Mouse (Mus musculus) frontal cortex, postnatal 36 days (tissue): ENCODE measurements at regions not wholly inside any gene's neighbourhood (a gene's known extent, or its start where the extent isn't known, plus 50 kb on each side); places are given as distances from the start of the nearest gene placed in this dataset.

Source experiments
- DNase-seq, 2 experiments: peaks; one replicate each; pipeline ENCODE4 v3.0.0; 2022; ENCODE audit warnings: low spot score in 2 of 2

DNA sequence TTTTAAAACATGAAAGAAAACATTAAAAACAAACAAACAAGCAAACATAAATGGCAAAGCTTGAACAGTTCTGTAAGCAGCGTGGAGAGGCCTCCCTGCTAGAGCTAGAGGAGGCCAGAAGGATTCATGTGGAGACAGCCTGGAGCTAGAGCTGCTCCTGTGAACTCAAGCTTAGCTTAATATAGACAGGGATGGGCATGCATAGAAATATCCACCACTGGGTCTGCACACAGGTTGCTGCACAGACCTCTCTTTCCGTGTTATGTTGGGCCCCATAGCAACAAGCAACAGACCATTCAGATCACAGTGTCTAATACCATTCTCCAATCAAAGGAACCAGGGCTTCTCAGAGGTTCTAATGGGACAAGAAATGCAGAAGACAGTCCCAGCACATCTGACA, 122.9 kb upstream of the Magi3 start:
- DNase-seq: no peak

DNA sequence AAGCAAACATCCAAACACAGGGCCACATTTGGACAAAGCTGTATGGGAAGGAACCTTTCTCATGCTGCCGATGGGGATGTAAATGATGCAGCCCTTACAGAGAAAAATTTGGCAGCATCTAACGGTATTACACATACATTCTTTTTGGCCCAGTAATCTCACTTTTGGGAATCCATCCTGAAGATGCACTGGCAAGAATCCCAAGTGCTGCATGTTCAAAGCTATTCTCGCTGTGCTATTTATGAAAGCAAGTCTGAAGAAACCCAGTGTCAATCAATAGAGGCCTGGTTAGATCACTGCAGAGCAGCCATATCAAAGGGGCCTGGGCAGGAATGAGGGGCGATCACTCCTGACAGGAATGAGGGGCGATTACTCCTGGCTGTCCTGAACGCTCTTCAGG, 122.0 kb upstream of the Magi3 start:
- DNase-seq: peak; percentile 43 to 84

DNA sequence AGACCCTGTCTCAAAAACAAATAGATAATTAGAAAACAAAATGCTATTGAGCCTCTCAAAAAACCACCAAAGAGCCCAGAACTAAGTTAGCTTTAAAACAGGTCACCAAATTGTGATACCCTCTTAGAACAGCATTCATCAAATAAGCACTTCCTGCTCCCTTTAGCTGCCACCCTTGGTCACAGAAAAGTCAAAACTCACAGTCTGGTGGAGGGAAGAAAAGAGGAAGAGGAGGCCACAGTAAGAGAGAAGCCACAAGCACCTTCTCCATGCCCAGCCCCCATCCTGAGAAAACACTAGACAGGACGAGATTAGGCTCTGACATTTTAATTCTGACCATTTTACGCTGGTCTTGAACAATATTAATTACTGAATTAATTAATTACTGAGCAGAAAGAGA, 120.2 kb upstream of the Magi3 start:
- no peak for DNase-seq

DNA sequence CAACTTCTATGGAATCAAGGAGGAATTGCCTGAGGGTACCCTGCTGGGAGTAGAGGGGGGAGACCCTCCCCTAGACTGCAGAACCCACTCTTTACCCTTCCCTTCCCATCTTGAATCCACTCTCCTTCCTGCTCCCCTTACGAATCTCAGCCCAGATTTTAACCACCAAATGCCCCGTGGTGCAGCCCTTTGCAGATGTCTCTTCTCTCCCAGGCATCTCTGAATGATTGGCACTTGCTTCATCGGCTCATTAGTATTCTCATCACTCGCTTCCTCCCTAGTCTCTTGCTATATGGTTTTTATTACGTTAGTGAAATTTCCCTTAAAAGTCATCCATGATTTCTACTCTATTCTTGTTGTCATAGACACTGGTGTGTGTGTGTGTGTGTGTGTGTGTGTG, 116.7 kb upstream of the Magi3 start:
- DNase-seq: no peak

DNA sequence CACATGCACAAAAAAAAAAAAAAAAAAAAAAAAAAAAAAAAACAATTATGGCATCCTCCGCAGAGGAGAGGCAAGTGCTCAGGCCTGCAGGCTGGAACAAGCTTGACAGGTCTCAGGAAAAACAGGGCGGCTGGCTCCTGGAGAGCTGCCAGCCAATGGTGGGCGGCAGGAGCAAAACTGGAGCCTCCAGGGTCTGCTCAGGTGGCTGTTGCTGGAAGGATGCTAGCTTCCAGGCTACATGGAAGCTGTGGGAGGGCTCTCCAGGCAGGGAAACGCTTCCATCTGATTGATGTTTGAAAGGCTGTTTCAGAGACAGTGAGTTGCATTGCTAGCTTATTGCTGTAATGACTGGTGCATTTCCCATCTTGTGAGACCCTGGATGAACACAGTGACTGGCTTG, 116.1 kb upstream of the Magi3 start:
- DNase-seq: peak in 1 of 2 experiments; percentile 40

DNA sequence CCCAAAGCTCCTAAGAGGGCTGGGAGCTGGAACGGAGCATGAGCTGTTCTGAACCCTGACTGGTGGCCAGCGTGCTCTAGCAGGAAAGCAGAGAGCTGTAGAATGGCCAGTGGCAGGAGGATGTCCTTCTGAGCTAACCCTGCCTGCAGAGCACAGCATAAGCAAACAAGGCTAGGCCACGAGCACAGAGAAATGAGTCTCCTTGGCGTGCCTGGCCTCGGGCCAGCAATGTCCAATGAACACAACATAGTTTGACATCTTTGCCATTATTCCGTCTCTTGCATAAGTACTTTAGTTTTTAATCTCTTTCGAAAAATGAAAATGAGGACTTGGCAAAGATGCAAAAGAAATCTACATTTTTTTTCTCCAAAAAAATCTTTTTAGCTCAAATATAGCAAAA, 114.6 kb upstream of the Magi3 start:
- DNase-seq: no peak

DNA sequence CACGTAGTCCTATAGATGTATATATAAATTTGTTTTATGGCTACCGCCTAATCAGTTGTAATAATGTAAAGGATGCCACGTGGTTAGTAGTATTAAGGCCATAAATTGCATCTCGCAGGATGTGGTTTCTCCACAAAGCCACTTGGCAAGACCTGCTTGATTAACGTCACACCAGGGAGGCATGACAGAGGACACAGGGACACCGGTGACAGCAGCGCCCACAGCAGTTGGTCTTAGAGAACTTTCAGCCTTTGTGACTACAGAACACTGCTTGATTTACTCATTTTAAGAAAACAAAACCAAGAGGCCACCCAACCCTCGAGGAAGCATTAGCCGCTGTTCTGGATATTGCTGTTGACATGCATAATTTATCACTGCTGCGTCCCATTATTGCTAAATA, 113.2 kb upstream of the Magi3 start:
- no peak for DNase-seq

DNA sequence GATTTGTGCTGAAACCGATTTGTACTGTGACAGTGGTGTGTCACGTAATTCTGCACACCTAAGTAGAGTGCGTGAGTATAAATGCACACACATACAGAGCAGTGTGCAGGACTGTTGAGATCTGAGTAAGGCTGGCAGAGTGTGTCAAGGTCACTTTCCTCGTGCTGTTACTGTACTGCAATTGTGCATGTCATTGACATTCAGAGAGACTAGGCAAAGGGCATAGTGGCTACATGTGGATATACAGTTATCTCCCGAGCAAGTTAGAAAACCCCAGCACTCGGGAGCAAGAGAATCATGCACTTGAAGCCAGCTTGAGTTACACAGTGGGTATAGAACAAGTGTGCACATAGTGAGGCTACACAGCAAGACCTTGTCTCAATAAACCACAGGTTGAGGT, 110.5 kb upstream of the Magi3 start:
- DNase-seq: no peak

DNA sequence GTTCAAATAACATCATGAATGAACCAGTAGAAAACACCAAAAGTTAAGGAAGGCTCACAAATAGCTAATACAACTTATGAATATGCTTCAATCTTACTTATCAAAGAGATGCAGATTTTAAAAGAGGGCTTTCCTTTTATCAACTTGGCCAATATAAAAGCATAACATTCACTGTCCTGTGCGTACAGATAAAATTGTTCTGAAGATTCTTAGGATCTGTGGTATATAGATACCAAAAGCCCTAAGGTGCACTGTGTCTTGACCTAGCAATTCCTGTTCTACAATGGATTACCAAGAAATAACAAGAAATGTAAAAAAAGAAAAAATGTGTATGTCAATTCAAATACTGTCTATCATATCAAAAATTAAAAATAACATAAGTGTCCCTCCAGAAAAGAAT, 107.7 kb upstream of the Magi3 start:
- no peak for DNase-seq

DNA sequence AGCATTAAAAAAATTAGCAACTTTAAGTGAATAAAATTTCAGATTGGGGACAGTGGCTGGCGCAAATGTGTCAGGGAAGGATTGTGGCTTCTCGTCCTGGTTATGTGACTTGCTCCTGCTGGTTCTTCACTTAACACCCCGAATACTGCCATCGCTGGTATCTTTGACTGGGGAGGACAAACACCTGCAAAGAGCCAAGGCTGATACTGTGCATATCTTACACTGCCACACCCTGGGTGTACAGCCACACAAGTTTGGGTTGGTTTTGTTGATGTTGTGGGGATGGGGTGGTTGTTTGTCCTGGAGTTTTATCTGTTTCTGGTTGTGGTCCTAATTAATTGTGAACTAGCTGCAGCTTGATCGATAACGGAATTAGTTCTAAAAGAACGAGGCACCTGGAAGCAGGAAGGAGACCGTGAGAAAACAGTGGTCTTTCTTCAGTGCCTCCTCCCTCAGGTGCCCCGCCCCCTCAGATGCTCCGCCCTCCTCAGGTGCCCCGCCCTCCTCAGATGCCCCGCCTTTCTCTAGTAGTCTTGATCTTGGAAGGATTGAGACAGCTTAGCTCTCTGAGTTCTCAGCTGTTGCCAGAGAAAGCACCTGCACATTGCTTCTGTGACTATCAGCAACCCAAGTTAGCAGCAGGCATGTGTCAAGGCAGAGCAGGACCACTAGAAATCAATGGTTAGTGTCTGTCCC, 107.0 kb upstream of the Magi3 start:
- no peak for DNase-seq

DNA sequence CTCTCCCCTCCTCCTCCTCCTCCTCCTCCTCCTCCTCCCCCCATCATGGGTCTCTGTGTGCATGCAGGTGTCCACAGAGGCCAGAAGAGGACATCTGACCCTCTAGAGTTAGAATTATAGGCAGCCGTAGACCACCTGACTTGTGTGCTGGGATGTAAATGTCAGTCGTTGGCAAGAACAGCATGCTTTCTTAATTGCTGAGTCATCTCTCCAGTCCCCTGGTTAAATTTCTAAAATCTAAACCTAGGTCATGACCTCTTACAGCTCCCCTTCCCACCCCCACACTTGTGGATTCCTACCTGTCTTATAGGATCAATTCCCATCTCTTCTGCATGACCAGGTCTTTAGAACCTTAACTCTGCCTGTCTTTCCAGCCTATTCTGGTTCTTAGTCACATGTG, 102.4 kb upstream of the Magi3 start:
- DNase-seq: no peak

DNA sequence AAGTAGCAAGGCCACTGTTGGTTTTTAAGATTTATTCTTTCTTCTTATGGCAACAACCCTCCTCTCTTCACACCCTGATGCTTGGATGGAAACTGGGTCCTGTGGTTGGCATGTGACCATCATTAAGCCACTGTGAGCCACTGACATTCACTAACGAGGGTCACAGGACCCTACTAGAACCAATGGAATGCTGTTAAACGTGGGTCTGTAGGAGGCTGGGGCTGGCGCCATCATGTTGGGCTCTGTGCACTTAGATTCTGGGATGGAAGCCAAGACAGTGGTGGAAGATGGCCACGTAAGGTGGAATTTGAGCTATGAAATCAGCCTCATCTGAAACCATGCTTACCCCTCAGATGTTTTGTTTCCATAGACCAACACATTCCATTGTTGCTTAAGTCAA, 100.2 kb upstream of the Magi3 start:
- DNase-seq: no peak

DNA sequence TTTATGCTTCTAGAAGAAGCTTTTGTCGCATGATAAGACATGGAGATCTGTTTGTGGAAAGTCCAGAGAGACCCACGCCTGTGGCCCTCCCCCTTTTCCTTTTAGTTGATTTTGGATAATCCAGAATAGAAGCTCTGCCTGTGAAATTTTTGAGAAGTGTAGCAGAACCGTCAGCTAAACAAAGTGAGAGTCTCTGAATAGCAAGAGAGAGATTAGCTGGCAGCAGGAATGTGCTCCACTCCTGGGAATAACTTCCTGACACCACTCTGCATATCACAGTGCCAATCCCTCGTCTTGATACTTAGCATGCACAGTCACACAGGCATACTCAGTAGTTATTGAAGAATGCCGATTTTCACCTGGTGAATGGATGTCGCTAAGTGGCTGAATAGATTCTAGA, 99.2 kb upstream of the Magi3 start:
- DNase-seq: peak in 1 of 2 experiments; percentile 24

DNA sequence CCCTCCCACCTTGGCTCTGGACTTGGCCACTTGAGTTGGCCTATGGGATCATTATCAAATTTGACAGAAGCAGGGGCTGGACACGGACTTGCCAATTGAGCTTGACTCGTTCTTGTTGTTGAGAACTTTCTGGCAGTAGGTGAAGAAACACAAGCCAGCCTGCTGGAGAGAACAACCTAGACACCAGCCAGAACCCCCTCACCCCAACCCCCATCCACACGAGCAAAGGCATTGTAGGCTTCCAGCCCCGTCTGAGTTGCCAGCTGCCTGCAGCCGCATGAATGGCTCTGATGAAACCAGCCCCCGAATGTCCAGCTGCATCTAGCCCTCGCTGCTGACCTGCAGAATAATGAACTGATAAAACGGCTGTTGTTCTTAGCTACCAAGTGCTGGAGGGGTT, 98.7 kb upstream of the Magi3 start:
- DNase-seq: peak in 1 of 2 experiments; percentile 41

DNA sequence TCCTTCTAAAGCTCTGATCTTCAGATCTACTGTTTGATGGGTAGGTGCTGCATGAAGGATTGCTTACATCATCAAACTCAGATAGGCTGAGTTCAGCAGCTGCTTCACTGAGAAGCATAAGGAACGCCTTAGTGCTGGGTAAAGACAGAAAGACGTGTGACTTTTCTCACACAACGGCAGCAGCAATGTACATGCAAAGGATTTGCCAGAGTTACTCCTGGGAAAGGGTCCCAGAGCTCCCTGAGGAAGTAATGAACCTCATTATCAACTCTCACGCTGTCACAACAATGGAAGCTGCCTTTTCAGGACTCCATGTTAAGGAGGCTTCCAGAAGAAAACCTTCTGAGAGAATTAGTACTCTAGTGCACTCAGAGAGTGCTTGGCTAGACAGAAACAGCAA, 97.4 kb upstream of the Magi3 start:
- no peak for DNase-seq

DNA sequence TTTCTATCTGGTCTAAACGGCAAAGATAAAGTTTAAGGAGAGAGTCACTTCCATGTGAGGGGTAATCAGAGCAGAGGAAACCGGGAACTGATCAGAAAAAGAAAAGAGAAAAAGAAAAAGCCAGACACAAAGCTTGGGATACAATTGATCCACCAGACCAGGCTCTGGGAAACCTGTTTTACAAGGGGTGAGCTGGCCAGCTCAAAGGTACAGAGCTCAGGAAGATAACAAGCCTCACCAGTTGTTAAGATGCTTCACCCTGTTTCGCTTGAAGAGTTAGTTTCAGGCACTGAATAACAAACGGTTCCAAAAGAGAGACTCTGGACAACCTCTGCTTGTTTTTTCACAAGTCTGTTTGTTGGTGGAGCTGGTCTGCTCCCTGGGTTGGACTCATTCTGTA, 92.9 kb upstream of the Magi3 start:
- DNase-seq: no peak

DNA sequence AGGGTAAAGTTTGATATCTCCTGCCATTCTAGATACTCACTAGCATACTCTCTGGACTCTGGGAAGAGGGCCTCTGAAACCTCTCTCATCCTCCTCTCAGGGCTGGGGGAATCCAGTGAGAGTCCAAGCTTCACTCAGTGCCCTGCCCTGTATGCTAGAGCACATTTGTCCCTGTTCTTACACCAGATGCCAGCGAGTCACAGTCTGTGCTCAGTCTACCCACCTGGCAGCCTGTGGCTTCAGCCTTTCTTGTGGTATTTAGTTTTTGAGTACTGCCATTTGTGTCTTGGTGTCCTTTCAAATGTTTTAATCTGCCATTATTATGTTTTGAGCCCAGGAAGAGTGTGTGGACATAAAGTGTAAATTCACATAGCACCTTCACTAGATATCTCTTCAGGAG, 86.8 kb upstream of the Magi3 start:
- no peak for DNase-seq

DNA sequence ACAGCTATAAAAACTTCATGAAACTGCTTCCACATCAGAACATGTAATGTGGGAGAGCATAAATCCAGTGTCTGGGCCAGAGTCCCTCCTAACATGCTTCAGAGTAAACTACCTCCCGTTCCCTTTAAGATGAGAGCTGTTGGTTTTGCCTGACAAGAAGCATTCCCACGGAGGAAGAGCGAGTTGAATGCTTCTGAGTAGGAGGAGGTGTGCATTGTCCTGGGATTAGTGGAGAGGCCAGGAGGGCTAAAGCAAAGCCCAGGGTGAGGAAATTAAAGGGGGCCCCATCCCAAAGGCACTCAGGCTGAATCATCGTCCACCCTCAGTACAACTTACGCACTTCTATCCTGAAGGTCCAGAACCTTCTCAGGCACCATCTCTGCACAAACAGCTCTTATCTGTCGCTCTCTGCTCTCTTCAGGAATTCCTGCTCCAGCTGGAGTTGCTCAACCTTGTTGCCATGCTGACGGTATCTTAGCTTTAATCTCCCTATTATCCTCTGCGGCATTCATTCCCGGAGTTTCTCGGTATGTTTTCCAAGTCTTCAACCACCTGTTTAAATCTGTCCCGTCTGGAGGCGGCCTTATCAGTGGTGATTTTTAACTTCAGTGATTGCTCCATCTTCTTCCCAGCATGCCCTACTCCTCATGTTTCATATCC, 85.9 kb upstream of the Magi3 start:
- no peak for DNase-seq

DNA sequence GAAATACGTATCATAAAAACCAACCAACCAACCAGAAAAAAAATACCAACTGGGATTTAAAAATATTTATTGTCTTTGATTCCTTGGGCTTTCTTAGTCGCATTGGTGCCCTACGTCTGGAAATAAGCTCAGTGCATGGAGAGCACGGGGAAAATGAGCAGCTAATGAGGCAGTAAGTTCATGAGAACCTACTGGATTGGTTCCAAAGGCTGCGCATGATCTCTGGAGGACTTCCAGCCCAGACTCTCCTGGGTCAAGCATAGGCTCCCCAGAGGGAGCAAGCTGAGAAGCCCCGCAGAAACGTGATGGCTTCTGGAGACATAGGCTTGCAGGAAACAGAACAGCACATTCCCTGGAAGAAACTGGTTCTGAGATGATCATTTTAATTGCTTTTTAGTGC, 83.4 kb upstream of the Magi3 start:
- no peak for DNase-seq

DNA sequence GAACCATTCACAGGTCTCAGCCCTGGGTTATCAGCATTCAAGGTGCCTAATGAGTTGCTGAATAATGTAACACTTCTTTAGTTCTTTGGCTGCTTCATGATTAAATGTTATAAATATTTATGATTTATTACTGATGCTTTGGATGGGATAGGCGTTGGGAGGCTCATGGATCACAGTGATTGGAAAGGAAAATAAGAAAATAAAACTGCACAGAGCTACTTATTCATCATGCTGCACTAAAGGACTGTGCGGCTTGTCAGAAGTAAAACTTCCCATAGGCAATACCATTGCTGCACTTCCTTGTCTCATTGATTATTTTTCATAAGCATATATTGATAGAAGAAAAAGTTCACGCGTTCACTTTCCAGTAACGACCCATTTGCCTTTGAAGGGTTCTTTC, 80.0 kb upstream of the Magi3 start:
- no peak for DNase-seq

DNA sequence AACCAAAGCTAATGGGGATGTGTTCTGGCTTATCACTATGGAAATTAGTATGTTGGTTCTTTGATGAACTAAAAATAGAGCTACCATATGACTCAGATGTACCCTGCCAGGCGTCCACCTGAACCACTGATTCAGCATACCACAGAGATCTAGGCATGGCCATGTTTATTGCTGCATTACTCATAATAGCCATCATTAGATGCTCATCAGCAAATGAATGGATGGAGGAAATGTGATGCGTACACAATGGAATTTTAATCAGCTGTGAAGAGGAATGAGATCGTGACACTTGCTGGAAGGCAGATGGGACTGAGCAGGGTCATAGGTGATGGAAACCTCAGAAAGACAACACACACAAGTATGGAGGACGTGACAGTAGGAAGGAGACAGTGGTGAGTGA, 78.7 kb upstream of the Magi3 start:
- DNase-seq: no peak

DNA sequence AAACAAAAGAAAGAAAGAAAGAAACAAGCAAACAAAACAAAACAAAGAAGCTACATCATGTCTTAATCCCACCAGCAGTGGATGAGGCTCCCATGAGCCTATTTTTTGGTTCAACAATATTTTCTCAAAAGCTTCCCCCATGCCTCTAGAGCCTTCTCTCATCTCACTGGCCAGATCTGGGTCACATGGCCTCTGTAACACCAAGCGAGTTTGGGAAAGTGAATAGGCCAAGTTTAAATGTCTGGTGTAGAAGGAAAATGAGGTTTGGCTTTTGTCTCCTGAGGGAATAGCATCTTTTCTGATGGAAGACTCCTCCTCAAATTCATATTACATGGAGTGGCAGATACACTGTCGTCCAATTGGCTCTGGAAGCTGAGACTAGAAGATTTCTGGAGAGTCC, 78.2 kb upstream of the Magi3 start:
- DNase-seq: no peak

DNA sequence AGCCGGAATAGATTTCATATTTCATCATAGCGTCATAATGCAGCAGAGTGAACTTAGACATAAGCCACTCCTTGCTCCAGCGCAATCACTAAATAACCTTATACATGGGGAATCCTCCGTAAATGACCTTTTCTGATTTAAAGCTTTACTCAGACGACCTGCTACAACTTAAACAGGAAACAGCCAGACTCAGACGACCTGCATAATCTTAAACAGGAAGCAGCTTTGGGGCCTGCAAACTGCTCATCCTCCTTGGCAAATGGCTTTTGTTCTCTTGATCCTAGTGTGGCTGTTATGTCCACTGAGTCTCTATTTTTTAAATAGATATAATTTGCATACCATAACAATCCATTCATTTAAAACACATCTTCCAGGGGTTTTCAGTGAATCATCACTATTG, 76.9 kb upstream of the Magi3 start:
- no peak for DNase-seq

DNA sequence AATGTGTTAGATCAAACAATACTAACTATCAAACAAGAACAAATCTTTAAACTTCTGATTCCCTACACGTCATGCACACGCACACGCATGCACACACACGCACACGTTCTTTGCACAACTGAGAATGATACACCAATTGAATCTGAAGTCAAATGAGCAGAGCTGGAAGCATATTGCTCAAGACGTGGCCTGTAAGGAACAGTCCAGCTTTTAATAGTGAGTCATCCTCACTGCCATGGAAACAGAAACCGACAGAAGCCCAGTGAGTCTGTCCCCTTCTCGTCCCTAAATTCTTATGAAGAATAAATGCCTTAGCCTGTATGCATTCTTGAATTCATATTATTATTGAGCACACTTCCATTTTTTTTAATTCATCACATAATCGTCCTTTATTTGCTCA, 75.7 kb upstream of the Magi3 start:
- no peak for DNase-seq
